Mouse (Mus musculus): ENCODE data around the gene Specc1l. TPM values are rescaled to one million over a fixed set of nuclear protein-coding genes. Genes with fewer than 3 reads are reported as not detected.

Specc1l gene
- polyA plus RNA-seq (2012; ENCODE audit: low replicate concordance), result 10.1 and 12.3 TPM in 2 replicates

DNA sequence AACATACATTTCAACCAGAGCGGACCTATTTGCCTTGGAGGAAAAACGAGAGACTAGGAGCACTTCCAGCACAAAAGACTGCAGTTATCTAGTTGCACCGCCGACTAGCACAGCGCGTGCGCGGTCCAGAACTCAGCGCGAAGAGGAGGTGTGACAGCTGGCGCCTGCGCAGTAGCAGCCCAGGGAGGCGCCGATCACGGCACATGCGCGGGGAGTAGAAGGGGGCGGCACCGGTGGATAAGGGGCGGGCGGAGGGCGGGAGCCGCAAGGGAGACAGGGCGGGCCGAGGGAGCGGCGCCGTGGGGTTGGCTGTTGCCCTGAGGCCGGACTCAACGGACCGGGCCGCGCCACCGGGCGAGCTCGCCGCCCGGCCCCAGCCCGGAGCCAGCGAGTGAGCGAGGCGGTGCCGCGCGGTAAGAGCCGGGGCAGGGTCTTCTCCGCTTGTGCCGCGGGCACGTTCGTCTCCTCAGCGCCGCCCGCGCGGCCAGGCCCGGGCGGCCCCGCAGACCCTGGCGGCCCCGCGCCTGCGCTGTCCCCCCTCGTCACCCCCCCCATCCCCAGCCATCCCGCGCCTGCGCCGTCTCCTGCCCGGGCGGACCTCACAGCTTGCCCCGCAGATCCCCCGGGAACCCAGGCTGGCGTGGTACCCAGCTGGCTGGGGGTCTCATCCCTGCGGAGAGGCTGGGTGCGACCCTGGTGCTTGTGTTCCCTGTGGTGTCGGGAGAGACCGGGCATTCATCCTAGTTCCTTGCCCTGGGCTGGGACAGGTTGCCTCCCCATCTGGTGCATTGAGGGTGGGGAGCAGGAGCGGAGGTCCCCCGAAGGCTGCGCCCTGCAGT is at the start of gene Specc1l:
TSS of gene Specc1l (plus strand) at position 267 of the 839 bp plus-strand sequence.

DNA sequence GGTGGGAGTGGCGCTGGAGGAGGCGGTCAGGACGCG is 104.8 kb downstream of the Specc1l start, which contains the start of gene Adora2a:
TSS of gene Adora2a (plus strand) at position 6 of the 36 bp plus-strand sequence.

Other genes starting within 250 kb of the Specc1l start
- 0.61 and 0.88 TPM in 2 replicates for gene Gnaz, start 244.9 kb upstream of the Specc1l start, polyA plus RNA-seq (2012; ENCODE audit: low replicate concordance)
- not detected in 2 replicates for gene Rsph14, start 179.5 kb upstream of the Specc1l start, polyA plus RNA-seq (2012; ENCODE audit: low replicate concordance)
- gene Rab36, start 175.0 kb upstream of the Specc1l start, polyA plus RNA-seq (2012; ENCODE audit: low replicate concordance), result 0.22 and 0.33 TPM in 2 replicates
- gene Bcr, start 151.5 kb upstream of the Specc1l start, polyA plus RNA-seq (2012; ENCODE audit: low replicate concordance), result 10.0 and 13.8 TPM in 2 replicates
- gene Adora2a, start 104.8 kb downstream of the Specc1l start, polyA plus RNA-seq (2012; ENCODE audit: low replicate concordance), result 14.9 and 25.4 TPM in 2 replicates
- gene Upb1, start 189.0 kb downstream of the Specc1l start, polyA plus RNA-seq (2012; ENCODE audit: low replicate concordance), result 1.2 and 1.4 TPM in 2 replicates

Measured in hematopoietic multipotent progenitor cell, adult 10-12 weeks (in vitro differentiated cells).